9 mouse cellular contexts compared by ENCODE assay signal in the genomic region with DNA sequence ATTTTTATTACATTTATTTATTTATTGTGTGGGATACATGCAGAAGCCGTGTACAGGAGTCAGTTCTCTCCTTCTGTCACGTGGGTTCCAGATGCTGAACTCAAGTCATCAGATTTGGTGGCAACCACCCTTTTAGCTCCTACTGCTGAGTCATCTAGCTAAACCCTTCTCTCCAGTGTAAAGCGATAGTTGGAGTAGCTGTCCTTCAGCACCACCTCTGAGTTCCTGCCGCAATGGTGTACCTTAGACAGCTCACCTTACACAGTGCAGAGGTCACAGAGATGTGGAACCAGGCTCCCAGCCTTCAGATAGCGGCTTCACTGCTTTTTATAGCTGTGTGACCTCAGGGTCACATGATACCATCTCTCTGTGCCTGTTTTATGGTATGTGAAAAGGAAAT.
DNase-seq lines count a peak whose midpoint lies in the region; ATAC-seq and TF ChIP-seq lines count a peak whose summit lies in the region.
"Had no signal": no experiment of that assay in that cellular context is flagged by ENCODE, and none has a peak within 500 bp of the region (broad histone marks: within the 10 kb centered on the region; RNA-seq: fewer than 3 reads in every experiment).

No protein-coding gene starts in this region.

- no peaks in the 10 kb centered on the region for H3K9me3 ChIP-seq in liver, embryonic 12.5 days (replicated peaks)
- no peaks in the 10 kb centered on the region for H3K9me3 ChIP-seq in intestine, embryonic 15.5 days
- H3K9me3 ChIP-seq in forebrain, embryonic 11.5 days (ENCODE audit: control insufficient read depth, low read length), result no peaks in the 10 kb centered on the region

- H3K27ac ChIP-seq in liver, embryonic 12.5 days, result no peak overlapping the region
- no peak overlapping the region for H3K27ac ChIP-seq in intestine, embryonic 15.5 days
- H3K27ac ChIP-seq in forebrain, embryonic 11.5 days (ENCODE audit: low read depth, low read length), result no peak overlapping the region

- no peak overlapping the region for H3K9ac ChIP-seq in liver, embryonic 12.5 days
- no peak overlapping the region for H3K9ac ChIP-seq in intestine, embryonic 15.5 days
- H3K9ac ChIP-seq in forebrain, embryonic 11.5 days (ENCODE audit: low read length), result no peak overlapping the region

- CTCF ChIA-PET in Patski (lab: Charles Lee), result interaction anchor here (1.0 to 1.1 kb wide), 2 partner anchors 9 to 21 kb away, joined by 3 read pairs; no protein-coding TSS in a partner anchor

- TF ChIP-seq CTCF in Patski (IDR thresholded peaks at IDR 0.05), result no peak

- no peak overlapping the region for H3K4me3 ChIP-seq in liver, embryonic 12.5 days
- no peak overlapping the region for H3K4me3 ChIP-seq in intestine, embryonic 15.5 days (replicated peaks)
- no peak overlapping the region for H3K4me3 ChIP-seq in forebrain, embryonic 11.5 days (ENCODE audit: low read depth, low read length)

- in situ Hi-C loops in Patski (cut with MboI; ENCODE audit: low pct_unique_long_range_greater_than_20kb), result no loop called here

- H3K27me3 ChIP-seq in liver, embryonic 12.5 days (replicated peaks), result peaks cover 29% of the 10 kb centered on the region
- H3K27me3 ChIP-seq in Patski, result no peaks in the 10 kb centered on the region
- no peaks in the 10 kb centered on the region for H3K27me3 ChIP-seq in intestine, embryonic 15.5 days (replicated peaks)
- H3K27me3 ChIP-seq in forebrain, embryonic 11.5 days (ENCODE audit: control insufficient read depth, insufficient read depth, low read length), result no peaks in the 10 kb centered on the region

- H3K4me2 ChIP-seq in liver, embryonic 12.5 days, result no peak overlapping the region
- H3K4me2 ChIP-seq in intestine, embryonic 15.5 days (replicated peaks), result no peak overlapping the region
- H3K4me2 ChIP-seq in forebrain, embryonic 11.5 days (ENCODE audit: low read depth, low read length, severe bottlenecking), result no peak overlapping the region

- DNase-seq in liver (peak; percentile 37), Patski (ENCODE audit: low read depth, low spot score) (peak; percentile 15)
- peak; percentile 73 for DNase-seq in mesoderm, embryonic 11.5 days (ENCODE audit: low read depth, low spot score)
- DNase-seq in cerebellum, postnatal 4 days (ENCODE audit: low spot score in 2 of 2), result no peak
- DNase-seq in layer of hippocampus, adult 8-10 months (ENCODE audit: low spot score in 2 of 2), result no peak
- DNase-seq in forebrain, embryonic 11.5 days (ENCODE audit: low spot score), result no peak
- DNase-seq: heart, postnatal 36 days had no signal

- H3K4me1 ChIP-seq in liver, embryonic 12.5 days, result peaks cover 11% of the 10 kb centered on the region
- H3K4me1 ChIP-seq in intestine, embryonic 15.5 days (replicated peaks), result 0 out of 2 replicates have a peak, but pooled peaks cover 4% of the 10 kb centered on the region
- H3K4me1 ChIP-seq in forebrain, embryonic 11.5 days (replicated peaks; ENCODE audit: control insufficient read depth, insufficient read depth, low read length), result peaks cover 6% of the 10 kb centered on the region

- 7% methylated on average over 5 of the region's 5 CpGs for WGBS in liver, embryonic 12.5 days (ENCODE audit: insufficient replicate concordance)
- 2% methylated on average over 5 of the region's 5 CpGs for WGBS in intestine, embryonic 15.5 days
- WGBS in forebrain, embryonic 11.5 days, result 18% methylated on average over 5 of the region's 5 CpGs

- POLR2A ChIA-PET in Patski (lab: Charles Lee), result no interaction called here

- ATAC-seq in liver, embryonic 12.5 days, result no peak
- ATAC-seq in Patski, result no peak
- peak; percentile 75 for ATAC-seq in intestine, embryonic 15.5 days
- no peak for ATAC-seq in forebrain, embryonic 11.5 days (replicated peaks; ENCODE audit: low FRiP score)

- no peaks in the 10 kb centered on the region for H3K36me3 ChIP-seq in liver, embryonic 12.5 days
- no peaks in the 10 kb centered on the region for H3K36me3 ChIP-seq in intestine, embryonic 15.5 days
- H3K36me3 ChIP-seq in forebrain, embryonic 11.5 days (ENCODE audit: control insufficient read depth, insufficient read depth, low read length), result no peaks in the 10 kb centered on the region

Comparison
In these comparisons a context has a peak if more than half of its experiments do, and no peak if none do; other contexts are left out.
1. DNase-seq: peak in liver (single experiment), Patski (single experiment) and mesoderm, embryonic 11.5 days (single experiment); none in cerebellum, postnatal 4 days (0 of 2), layer of hippocampus, adult 8-10 months (0 of 2) and forebrain, embryonic 11.5 days (single experiment).